Comparison of ENCODE assay signal across 8 mouse cellular contexts in the genomic region with DNA sequence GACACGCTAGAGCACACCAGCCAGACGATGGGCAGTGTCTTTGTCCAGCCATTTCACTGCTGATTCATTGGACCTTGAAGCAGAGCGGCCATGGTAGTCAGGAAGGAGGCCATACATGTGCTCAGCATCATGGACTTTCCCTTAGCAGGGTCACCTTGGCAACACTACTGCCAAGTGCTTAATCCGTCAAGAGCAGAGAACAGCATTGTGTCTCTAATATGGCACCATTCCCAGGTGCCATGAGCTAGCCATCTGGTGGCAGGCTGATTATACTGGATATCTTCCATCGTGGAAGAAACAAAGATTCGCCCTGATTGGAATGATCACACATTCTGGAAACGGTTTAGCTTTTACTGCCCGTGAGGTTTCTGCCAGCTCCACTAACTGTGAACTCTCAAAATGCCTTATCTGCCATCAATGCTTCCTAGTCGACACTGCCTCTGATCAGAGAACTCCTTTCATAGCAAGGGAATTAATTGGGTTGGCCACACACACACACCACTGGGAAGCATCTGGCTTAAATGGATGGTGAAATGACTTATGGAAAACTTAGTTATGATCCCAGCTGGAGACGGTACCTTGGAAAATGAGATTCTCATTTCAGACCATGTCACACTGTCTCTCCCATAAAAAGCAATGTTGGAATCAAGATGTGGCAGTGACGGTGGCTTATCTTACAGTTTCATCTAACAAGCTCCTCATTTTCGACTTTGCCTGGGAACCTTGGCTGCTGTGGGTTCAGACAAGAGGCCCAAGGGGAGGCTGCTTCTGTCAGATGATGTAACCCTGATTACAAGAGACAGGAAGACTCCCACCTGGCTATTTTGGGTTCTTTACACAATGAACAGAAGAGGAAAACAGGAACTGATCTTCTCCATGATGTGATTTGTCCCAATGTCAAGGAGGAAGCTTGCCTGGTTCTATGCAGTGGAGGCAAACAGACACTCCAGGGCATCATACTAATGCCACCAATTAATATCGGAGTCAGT. TPM values are rescaled to one million over a fixed set of nuclear protein-coding genes. Genes with fewer than 3 reads are reported as not detected.
DNase-seq lines count a peak whose midpoint lies in the region; ATAC-seq and TF ChIP-seq lines count a peak whose summit lies in the region.

No protein-coding gene starts in this region.

- no peak overlapping the region for H3K27ac ChIP-seq in intestine, embryonic 14.5 days (ENCODE audit: low read depth)
- no peak overlapping the region for H3K27ac ChIP-seq in intestine, postnatal 0 days (ENCODE audit: low read depth, low read length)
- no peak overlapping the region; the same call in 1 of the 2 replicates for H3K27ac ChIP-seq in kidney, embryonic 14.5 days (ENCODE audit: low read depth, low read length)

- no peak for ATAC-seq in intestine, embryonic 14.5 days (replicated peaks; ENCODE audit: low FRiP score, low TSS enrichment, low read depth)
- ATAC-seq in intestine, postnatal 0 days: no peak
- ATAC-seq in kidney, embryonic 14.5 days (ENCODE audit: low FRiP score, low TSS enrichment): no peak

- peak; percentile 40 for DNase-seq in intestine, embryonic 14.5 days (ENCODE audit: low spot score)
- peak; percentile 44 for DNase-seq in NIH3T3 (ENCODE audit: low read depth)
- peak; percentile 80 to 87 for DNase-seq in cerebellum, postnatal 36 days
- peak; percentile 68 to 70 for DNase-seq in layer of hippocampus, postnatal 10 days (ENCODE audit: low spot score in 2 of 2)
- DNase-seq in kidney, adult 8-10 months: no peak
- DNase-seq in spleen, adult 18-20 months: no peak

- no peak overlapping the region for H3K9ac ChIP-seq in intestine, embryonic 14.5 days (ENCODE audit: low read length)
- H3K9ac ChIP-seq in intestine, postnatal 0 days (ENCODE audit: low read depth, low read length): no peak overlapping the region
- no peak overlapping the region for H3K9ac ChIP-seq in kidney, embryonic 14.5 days (ENCODE audit: low read depth, low read length)

- H3K27me3 ChIP-seq in intestine, embryonic 14.5 days (replicated peaks; ENCODE audit: control insufficient read depth, insufficient read depth, low read length): no peaks in the 10 kb centered on the region
- no peaks in the 10 kb centered on the region for H3K27me3 ChIP-seq in intestine, postnatal 0 days (replicated peaks; ENCODE audit: control insufficient read depth, insufficient read depth, low read length)
- no peaks in the 10 kb centered on the region for H3K27me3 ChIP-seq in kidney, embryonic 14.5 days (ENCODE audit: control insufficient read depth, insufficient read depth, low read length)

- H3K4me1 ChIP-seq in intestine, embryonic 14.5 days (replicated peaks; ENCODE audit: control insufficient read depth, insufficient read depth, low read length): no peaks in the 10 kb centered on the region
- H3K4me1 ChIP-seq in intestine, postnatal 0 days (replicated peaks; ENCODE audit: control insufficient read depth, insufficient read depth, low read length): no peaks in the 10 kb centered on the region
- H3K4me1 ChIP-seq in kidney, embryonic 14.5 days (ENCODE audit: control insufficient read depth, insufficient read depth, low read length): no peaks in the 10 kb centered on the region

- H3K4me2 ChIP-seq in intestine, embryonic 14.5 days (ENCODE audit: low read length): no peak overlapping the region
- H3K4me2 ChIP-seq in intestine, postnatal 0 days (replicated peaks; ENCODE audit: low read depth): no peak overlapping the region
- H3K4me2 ChIP-seq in kidney, embryonic 14.5 days (replicated peaks; ENCODE audit: low read depth, low read length): no peak overlapping the region

- no peak for TF ChIP-seq CTCF in intestine, postnatal 0 days (IDR thresholded peaks at IDR 0.05; ENCODE audit: low read depth)

- no peaks in the 10 kb centered on the region for H3K9me3 ChIP-seq in intestine, embryonic 14.5 days (ENCODE audit: control insufficient read depth, low read length)
- no peaks in the 10 kb centered on the region for H3K9me3 ChIP-seq in intestine, postnatal 0 days (ENCODE audit: control insufficient read depth)
- no peaks in the 10 kb centered on the region for H3K9me3 ChIP-seq in kidney, embryonic 14.5 days (ENCODE audit: control insufficient read depth, low read length)

- 73% methylated on average over 13 of the region's 13 CpGs for WGBS in intestine, embryonic 14.5 days
- 63% methylated on average over 13 of the region's 13 CpGs for WGBS in intestine, postnatal 0 days
- 70% methylated on average over 13 of the region's 13 CpGs for WGBS in kidney, embryonic 14.5 days

- H3K4me3 ChIP-seq in intestine, embryonic 14.5 days (ENCODE audit: low read depth, low read length): no peak overlapping the region
- H3K4me3 ChIP-seq in intestine, postnatal 0 days (ENCODE audit: low read depth, low read length): no peak overlapping the region
- H3K4me3 ChIP-seq in kidney, embryonic 14.5 days (ENCODE audit: low read length): no peak overlapping the region

- no peaks in the 10 kb centered on the region for H3K36me3 ChIP-seq in intestine, embryonic 14.5 days (ENCODE audit: control insufficient read depth, insufficient read depth, low read length)
- H3K36me3 ChIP-seq in intestine, postnatal 0 days (ENCODE audit: control insufficient read depth, insufficient read depth): no peaks in the 10 kb centered on the region
- H3K36me3 ChIP-seq in kidney, embryonic 14.5 days (ENCODE audit: control insufficient read depth, insufficient read depth, low read length): no peaks in the 10 kb centered on the region

RNA-seq across cellular contexts. Expression of a gene that starts 14.9 kb away (rescaled TPM):
- polyA plus RNA-seq in intestine, embryonic 14.5 days (2014; fragmentation: Nextera tagmentation; extraction: Ambion mirVana): 52.6 and 60.7 TPM in 2 replicates
- polyA plus RNA-seq in intestine, postnatal 0 days (2015; fragmentation: Nextera tagmentation; extraction: Ambion mirVana): 36.2 and 37.0 TPM in 2 replicates
- total RNA-seq in layer of hippocampus, postnatal 10 days (2021): 10 to 100 TPM; 58.9 to 61.9 TPM
- polyA plus RNA-seq in kidney, embryonic 14.5 days (2014; fragmentation: Nextera tagmentation; extraction: Ambion mirVana): 73.3 and 75.9 TPM in 2 replicates

Comparison
In these comparisons a context has a peak if more than half of its experiments do, and no peak if none do; other contexts are left out.
1. DNase-seq: peak in intestine, embryonic 14.5 days (single experiment), NIH3T3 (single experiment), cerebellum, postnatal 36 days (2 of 2) and layer of hippocampus, postnatal 10 days (2 of 2); none in kidney, adult 8-10 months (0 of 2) and spleen, adult 18-20 months (0 of 2).